Mouse (Mus musculus): ENCODE measurements around the gene Rtp3. TPM values are rescaled to one million over a fixed set of nuclear protein-coding genes. Genes with fewer than 3 reads are reported as not detected.

Rtp3 gene
- polyA plus RNA-seq, 1 experiment from 2014 or later, result not detected

- no peaks in the 10 kb centered on the region for H3K27me3 ChIP-seq
- 89% methylated on average over 2 of the region's 2 CpGs for WGBS
- H3K36me3 ChIP-seq, result no peaks in the 10 kb centered on the region
- no peaks in the 10 kb centered on the region for H3K9me3 ChIP-seq
- ATAC-seq, result no peak
- no peak overlapping the region for H3K4me3 ChIP-seq (replicated peaks)
- H3K4me2 ChIP-seq (replicated peaks), result no peak overlapping the region
- H3K27ac ChIP-seq, result no peak overlapping the region
- H3K4me1 ChIP-seq (replicated peaks), result 0 out of 2 replicates have a peak, but pooled peaks cover 2% of the 10 kb centered on the region
- H3K9ac ChIP-seq (replicated peaks), result no peak overlapping the region
These were observed 8.7 kb upstream of the Rtp3 start for GRCm38 (mm10) chr9:110999056-110999455.

GRCm38 (mm10) chr9:110997245-110997644 lies 6.9 kb upstream of the Rtp3 start:
- no peaks in the 10 kb centered on the region for H3K27me3 ChIP-seq
- H3K9ac ChIP-seq (replicated peaks), result no peak overlapping the region
- H3K4me1 ChIP-seq (replicated peaks), result 0 out of 2 replicates have a peak, but pooled peaks cover 2% of the 10 kb centered on the region
- ATAC-seq, result no peak
- H3K4me3 ChIP-seq (replicated peaks), result no peak overlapping the region
- no peaks in the 10 kb centered on the region for H3K9me3 ChIP-seq
- H3K4me2 ChIP-seq (replicated peaks), result no peak overlapping the region
- 7% methylated on average over 5 of the region's 5 CpGs for WGBS
- no peaks in the 10 kb centered on the region for H3K36me3 ChIP-seq
- H3K27ac ChIP-seq, result no peak overlapping the region

- peak overlapping the region; percentile 48; the same call in 1 of the 2 replicates for H3K9ac ChIP-seq (replicated peaks)
- ATAC-seq, result peak; percentile 93
These were observed 4.4 kb upstream of the Rtp3 start for GRCm38 (mm10) chr9:110994716-110995172.

GRCm38 (mm10) chr9:110993281-110993709 lies 2.9 kb upstream of the Rtp3 start:
- Histone ChIP-seq H3K27me3 (no peaks in the 10 kb centered on the region), H3K9ac (replicated peaks) (no peak overlapping the region), H3K4me1 (replicated peaks) (0 out of 2 replicates have a peak, but pooled peaks cover 2% of the 10 kb centered on the region), H3K27ac (no peak overlapping the region), H3K9me3 (no peaks in the 10 kb centered on the region), H3K4me2 (replicated peaks) (no peak overlapping the region), H3K36me3 (no peaks in the 10 kb centered on the region), H3K4me3 (replicated peaks) (no peak overlapping the region)
- 45% methylated on average over 3 of the region's 3 CpGs for WGBS
- ATAC-seq, result no peak

More at GRCm38 (mm10) chr9:110994716-110995172, 4.4 kb upstream of the Rtp3 start:
- no peaks in the 10 kb centered on the region for H3K27me3 ChIP-seq
- 0 out of 2 replicates have a peak, but pooled peaks cover 2% of the 10 kb centered on the region for H3K4me1 ChIP-seq (replicated peaks)
- H3K4me2 ChIP-seq (replicated peaks), result peak overlapping the region; percentile 52
- H3K27ac ChIP-seq, result peak overlapping the region; percentile 72
- WGBS, result 9% methylated on average over 13 of the region's 13 CpGs
- H3K36me3 ChIP-seq, result no peaks in the 10 kb centered on the region
- H3K4me3 ChIP-seq (replicated peaks), result peak overlapping the region; percentile 43
- H3K9me3 ChIP-seq, result no peaks in the 10 kb centered on the region

GRCm38 (mm10) chr9:110989543-110989942 lies 840 bp downstream of the Rtp3 start:
- WGBS, result 82% methylated on average over 2 of the region's 2 CpGs
- no peak overlapping the region for H3K4me3 ChIP-seq (replicated peaks)
- H3K9me3 ChIP-seq, result no peaks in the 10 kb centered on the region
- no peak overlapping the region for H3K4me2 ChIP-seq (replicated peaks)
- no peaks in the 10 kb centered on the region for H3K4me1 ChIP-seq (replicated peaks)
- no peaks in the 10 kb centered on the region for H3K36me3 ChIP-seq
- no peak for ATAC-seq
- no peaks in the 10 kb centered on the region for H3K27me3 ChIP-seq
- no peak overlapping the region for H3K27ac ChIP-seq
- no peak overlapping the region for H3K9ac ChIP-seq (replicated peaks)

- Histone ChIP-seq H3K4me3 (replicated peaks) (no peak overlapping the region), H3K36me3 (no peaks in the 10 kb centered on the region), H3K4me1 (replicated peaks) (no peaks in the 10 kb centered on the region), H3K9ac (replicated peaks) (no peak overlapping the region), H3K27ac (no peak overlapping the region), H3K27me3 (no peaks in the 10 kb centered on the region), H3K4me2 (replicated peaks) (no peak overlapping the region), H3K9me3 (no peaks in the 10 kb centered on the region)
- ATAC-seq, result no peak
- WGBS, result 67% methylated on average over 4 of the region's 4 CpGs
These were observed 1.2 kb downstream of the Rtp3 start for GRCm38 (mm10) chr9:110989141-110989540.

- Histone ChIP-seq H3K36me3 (no peaks in the 10 kb centered on the region), H3K4me1 (replicated peaks) (no peaks in the 10 kb centered on the region), H3K4me2 (replicated peaks) (no peak overlapping the region), H3K27ac (no peak overlapping the region), H3K9me3 (no peaks in the 10 kb centered on the region), H3K4me3 (replicated peaks) (no peak overlapping the region), H3K27me3 (no peaks in the 10 kb centered on the region), H3K9ac (replicated peaks) (no peak overlapping the region)
- no peak for ATAC-seq
- WGBS, result 77% methylated on average over 3 of the region's 3 CpGs
These were observed 2.3 kb downstream of the Rtp3 start for GRCm38 (mm10) chr9:110988078-110988477.

- no peak overlapping the region for H3K27ac ChIP-seq
- no peak overlapping the region for H3K9ac ChIP-seq (replicated peaks)
- H3K36me3 ChIP-seq, result no peaks in the 10 kb centered on the region
- no peaks in the 10 kb centered on the region for H3K9me3 ChIP-seq
- H3K4me2 ChIP-seq (replicated peaks), result no peak overlapping the region
- H3K27me3 ChIP-seq, result no peaks in the 10 kb centered on the region
- no peak for ATAC-seq
- 79% methylated on average over 4 of the region's 4 CpGs for WGBS
- no peak overlapping the region for H3K4me3 ChIP-seq (replicated peaks)
- H3K4me1 ChIP-seq (replicated peaks), result no peaks in the 10 kb centered on the region
These were observed 3.1 kb downstream of the Rtp3 start for GRCm38 (mm10) chr9:110987331-110987730.

GRCm38 (mm10) chr9:110985951-110986350 lies 4.4 kb downstream of the Rtp3 start:
- H3K4me2 ChIP-seq (replicated peaks), result no peak overlapping the region
- no peaks in the 10 kb centered on the region for H3K27me3 ChIP-seq
- no peak for ATAC-seq
- no peak overlapping the region for H3K4me3 ChIP-seq (replicated peaks)
- no peaks in the 10 kb centered on the region for H3K4me1 ChIP-seq (replicated peaks)
- 87% methylated on average over 8 of the region's 8 CpGs for WGBS
- H3K9me3 ChIP-seq, result no peaks in the 10 kb centered on the region
- H3K9ac ChIP-seq (replicated peaks), result no peak overlapping the region
- no peaks in the 10 kb centered on the region for H3K36me3 ChIP-seq
- H3K27ac ChIP-seq, result no peak overlapping the region

GRCm38 (mm10) chr9:110985541-110985940 lies 4.8 kb downstream of the Rtp3 start:
- no peaks in the 10 kb centered on the region for H3K36me3 ChIP-seq
- H3K27ac ChIP-seq, result no peak overlapping the region
- ATAC-seq, result no peak
- no peaks in the 10 kb centered on the region for H3K9me3 ChIP-seq
- no peak overlapping the region for H3K4me3 ChIP-seq (replicated peaks)
- no peak overlapping the region for H3K9ac ChIP-seq (replicated peaks)
- no peaks in the 10 kb centered on the region for H3K27me3 ChIP-seq
- 93% methylated on average over 5 of the region's 5 CpGs for WGBS
- H3K4me1 ChIP-seq (replicated peaks), result no peaks in the 10 kb centered on the region
- H3K4me2 ChIP-seq (replicated peaks), result no peak overlapping the region

GRCm38 (mm10) chr9:110984096-110984495 lies 6.3 kb downstream of the Rtp3 start:
- H3K9me3 ChIP-seq, result no peaks in the 10 kb centered on the region
- no peak for ATAC-seq
- no peak overlapping the region for H3K4me3 ChIP-seq (replicated peaks)
- H3K9ac ChIP-seq (replicated peaks), result no peak overlapping the region
- WGBS, result 89% methylated on average over 9 of the region's 9 CpGs
- H3K27me3 ChIP-seq, result no peaks in the 10 kb centered on the region
- no peak overlapping the region for H3K27ac ChIP-seq
- no peaks in the 10 kb centered on the region for H3K4me1 ChIP-seq (replicated peaks)
- no peak overlapping the region for H3K4me2 ChIP-seq (replicated peaks)
- H3K36me3 ChIP-seq, result no peaks in the 10 kb centered on the region

- H3K9me3 ChIP-seq, result no peaks in the 10 kb centered on the region
- 73% methylated on average over 4 of the region's 4 CpGs for WGBS
These were observed 8.0 kb downstream of the Rtp3 start for GRCm38 (mm10) chr9:110982351-110982750.

GRCm38 (mm10) chr9:110979411-110979810 lies 11.0 kb downstream of the Rtp3 start:
- WGBS, result 94% methylated on average over 11 of the region's 11 CpGs
- Histone ChIP-seq H3K4me2 (replicated peaks) (no peak overlapping the region), H3K4me3 (replicated peaks) (no peak overlapping the region), H3K9ac (replicated peaks) (no peak overlapping the region), H3K27ac (no peak overlapping the region), H3K36me3 (no peaks in the 10 kb centered on the region), H3K4me1 (replicated peaks) (no peaks in the 10 kb centered on the region), H3K27me3 (no peaks in the 10 kb centered on the region), H3K9me3 (no peaks in the 10 kb centered on the region)
- no peak for ATAC-seq

More at GRCm38 (mm10) chr9:110982351-110982750, 8.0 kb downstream of the Rtp3 start:
- no peaks in the 10 kb centered on the region for H3K4me1 ChIP-seq (replicated peaks)
- no peaks in the 10 kb centered on the region for H3K36me3 ChIP-seq
- no peak for ATAC-seq
- H3K27ac ChIP-seq, result no peak overlapping the region
- no peaks in the 10 kb centered on the region for H3K27me3 ChIP-seq
- H3K4me3 ChIP-seq (replicated peaks), result no peak overlapping the region
- H3K4me2 ChIP-seq (replicated peaks), result no peak overlapping the region
- no peak overlapping the region for H3K9ac ChIP-seq (replicated peaks)
